ENCODE assay signal across 11 mouse cellular contexts in genomic region chr10:68219327-68219726, GRCm38 (mm10). TPM values are rescaled to one million over a fixed set of nuclear protein-coding genes. Genes with fewer than 3 reads are reported as not detected.
A peak's percentile ranks its signal among the peaks of the same experiment; 100 is the strongest.
DNase-seq lines count a peak whose midpoint lies in the region; ATAC-seq and TF ChIP-seq lines count a peak whose summit lies in the region.
"Had no signal": no experiment of that assay in that cellular context is flagged by ENCODE, and none has a peak within 500 bp of the region (broad histone marks: within the 10 kb centered on the region; RNA-seq: fewer than 3 reads in every experiment).

No protein-coding gene starts in this region.

- TF ChIP-seq EP300 in liver, postnatal 0 days (IDR thresholded peaks at IDR 0.05; ENCODE audit: low read depth): no peak

- H3K4me2 ChIP-seq in heart, embryonic 12.5 days: peak overlapping the region; percentile 16; the same call in 1 of the 2 replicates
- H3K4me2 ChIP-seq in kidney, postnatal 0 days (ENCODE audit: low read length): no peak overlapping the region
- H3K4me2 ChIP-seq in intestine, embryonic 15.5 days (replicated peaks): no peak overlapping the region
- H3K4me2 ChIP-seq in liver, postnatal 0 days (ENCODE audit: low read depth, low read length): no peak overlapping the region

- 30% methylated on average over 9 of the region's 9 CpGs for WGBS in heart, embryonic 12.5 days
- 56% methylated on average over 9 of the region's 9 CpGs for WGBS in kidney, postnatal 0 days
- 37% methylated on average over 9 of the region's 9 CpGs for WGBS in intestine, embryonic 15.5 days
- WGBS in liver, postnatal 0 days (ENCODE audit: insufficient replicate concordance): 60% methylated on average over 9 of the region's 9 CpGs

- no peak for TF ChIP-seq CTCF in kidney, postnatal 0 days (IDR thresholded peaks at IDR 0.05; ENCODE audit: low read depth)
- TF ChIP-seq CTCF in liver, postnatal 0 days (IDR thresholded peaks at IDR 0.05; ENCODE audit: low read depth): no peak

- no peak overlapping the region for H3K9ac ChIP-seq in heart, embryonic 12.5 days
- H3K9ac ChIP-seq in kidney, postnatal 0 days (ENCODE audit: low read depth, low read length): no peak overlapping the region
- no peak overlapping the region for H3K9ac ChIP-seq in intestine, embryonic 15.5 days
- H3K9ac ChIP-seq in liver, postnatal 0 days (replicated peaks): no peak overlapping the region

- no peak for ATAC-seq in heart, embryonic 12.5 days (ENCODE audit: insufficient number of reproducible peaks, low FRiP score)
- no peak for ATAC-seq in kidney, postnatal 0 days (replicated peaks; ENCODE audit: low FRiP score, low read depth)
- ATAC-seq in intestine, embryonic 15.5 days: peak; percentile 20; the same call in 1 of the 2 replicates
- 0 out of 2 replicates have a peak, but pooled peaks have one; percentile 4 for ATAC-seq in liver, postnatal 0 days

- H3K27me3 ChIP-seq in heart, embryonic 12.5 days (replicated peaks): no peaks in the 10 kb centered on the region
- no peaks in the 10 kb centered on the region for H3K27me3 ChIP-seq in kidney, postnatal 0 days (ENCODE audit: insufficient read depth, low read length)
- H3K27me3 ChIP-seq in intestine, embryonic 15.5 days (replicated peaks): no peaks in the 10 kb centered on the region
- H3K27me3 ChIP-seq in liver, postnatal 0 days (ENCODE audit: insufficient read depth, low read length): no peaks in the 10 kb centered on the region

- H3K9me3 ChIP-seq in heart, embryonic 12.5 days (replicated peaks): peaks cover 7% of the 10 kb centered on the region
- H3K9me3 ChIP-seq in kidney, postnatal 0 days (replicated peaks; ENCODE audit: low read length): peaks cover 3% of the 10 kb centered on the region; the same call in 1 of the 2 replicates
- no peaks in the 10 kb centered on the region for H3K9me3 ChIP-seq in intestine, embryonic 15.5 days
- H3K9me3 ChIP-seq in liver, postnatal 0 days (ENCODE audit: low read length): peaks cover 8% of the 10 kb centered on the region; the same call in 1 of the 2 replicates

- no peak overlapping the region for H3K4me3 ChIP-seq in heart, embryonic 12.5 days
- H3K4me3 ChIP-seq in kidney, postnatal 0 days (replicated peaks; ENCODE audit: low read depth, low read length): no peak overlapping the region
- no peak overlapping the region for H3K4me3 ChIP-seq in intestine, embryonic 15.5 days (replicated peaks)
- H3K4me3 ChIP-seq in liver, postnatal 0 days (ENCODE audit: low read depth, low read length): no peak overlapping the region
- H3K4me3 ChIP-seq: hindbrain, embryonic 10.5 days had no signal

- H3K36me3 ChIP-seq in heart, embryonic 12.5 days: peaks cover 41% of the 10 kb centered on the region
- H3K36me3 ChIP-seq in kidney, postnatal 0 days (ENCODE audit: insufficient read depth, low read length): peaks cover 13% of the 10 kb centered on the region; the same call in 1 of the 2 replicates
- peaks cover 15% of the 10 kb centered on the region; the same call in 1 of the 2 replicates for H3K36me3 ChIP-seq in intestine, embryonic 15.5 days
- peaks cover 17% of the 10 kb centered on the region for H3K36me3 ChIP-seq in liver, postnatal 0 days (replicated peaks; ENCODE audit: insufficient read depth, low read length)

- no peak for DNase-seq in heart, adult 9 months (ENCODE audit: low spot score in 2 of 2)
- DNase-seq in kidney, postnatal 0 days (ENCODE audit: low spot score): no peak
- no peak for DNase-seq in kidney, adult 9 months
- DNase-seq in liver, postnatal 0 days: no peak
- no peak for DNase-seq in spleen, postnatal 36 days (ENCODE audit: low spot score in 2 of 2)
- no peak for DNase-seq in gastrocnemius, postnatal 10 days
- DNase-seq: cerebellum, adult 11 months; lung, adult 2 months had no signal

- H3K27ac ChIP-seq in heart, embryonic 12.5 days (ENCODE audit: poor library complexity, severe bottlenecking): peak overlapping the region; percentile 86
- H3K27ac ChIP-seq in kidney, postnatal 0 days: peak overlapping the region; percentile 31; the same call in 1 of the 2 replicates
- peak overlapping the region; percentile 66 for H3K27ac ChIP-seq in intestine, embryonic 15.5 days
- peak overlapping the region; percentile 69; the same call in 1 of the 2 replicates for H3K27ac ChIP-seq in liver, postnatal 0 days (ENCODE audit: low read depth)
- H3K27ac ChIP-seq: hindbrain, embryonic 10.5 days had no signal

- peaks cover 19% of the 10 kb centered on the region for H3K4me1 ChIP-seq in heart, embryonic 12.5 days (replicated peaks)
- H3K4me1 ChIP-seq in kidney, postnatal 0 days (replicated peaks; ENCODE audit: insufficient read depth, low read length): 0 out of 2 replicates have a peak, but pooled peaks cover 4% of the 10 kb centered on the region
- H3K4me1 ChIP-seq in intestine, embryonic 15.5 days (replicated peaks): peaks cover 9% of the 10 kb centered on the region; the same call in 1 of the 2 replicates
- H3K4me1 ChIP-seq in liver, postnatal 0 days (ENCODE audit: insufficient read depth): peaks cover 5% of the 10 kb centered on the region
- H3K4me1 ChIP-seq: hindbrain, embryonic 10.5 days had no signal

RNA-seq across cellular contexts. Expression of gene Arid5b, which starts 59.2 kb away (rescaled TPM):
- polyA plus RNA-seq in heart, embryonic 12.5 days (2016; fragmentation: Nextera tagmentation; extraction: Ambion mirVana): 18.9 and 19.3 TPM in 2 replicates
- 30.3 and 31.1 TPM in 2 replicates for polyA plus RNA-seq in kidney, postnatal 0 days (2015; fragmentation: Nextera tagmentation; extraction: Ambion mirVana)
- polyA plus RNA-seq in intestine, embryonic 15.5 days (2015; fragmentation: Nextera tagmentation; extraction: Ambion mirVana): 27.2 and 29.0 TPM in 2 replicates
- 8.1 and 12.2 TPM in 2 replicates for polyA plus RNA-seq in liver, postnatal 0 days (2015; fragmentation: Nextera tagmentation; extraction: Ambion mirVana)
- total RNA-seq in gastrocnemius, postnatal 10 days (2021): 10 to 100 TPM; 24.8 to 30.5 TPM

Comparison
In these comparisons a context has a peak if more than half of its experiments do, and no peak if none do; other contexts are left out.
1. ATAC-seq: peak in intestine, embryonic 15.5 days (single experiment) and liver, postnatal 0 days (single experiment); none in heart, embryonic 12.5 days (single experiment) and kidney, postnatal 0 days (single experiment).
2. H3K27ac ChIP-seq: peak in every context shown above with its lines; median percentile 86 in heart, embryonic 12.5 days; 69 in liver, postnatal 0 days; 66 in intestine, embryonic 15.5 days; 31 in kidney, postnatal 0 days.